Mouse (Mus musculus) G1E (cell line): ENCODE results near the gene Aknad1.

Experiments
- CTCF ChIP-seq: IDR thresholded peaks from 2 replicates; pipeline ENCODE4 v1.5.1; 2012; ENCODE audit warnings: low read depth, low read length, inconsistent platforms, mixed read lengths
- GATA1 ChIP-seq: IDR thresholded peaks from 2 replicates; pipeline ENCODE4 v1.6.1; 2012; ENCODE audit warnings: borderline replicate concordance, low read length, inconsistent platforms, mixed read lengths
- GATA2 ChIP-seq: IDR thresholded peaks from 2 replicates; pipeline ENCODE4 v1.6.1; 2012; ENCODE audit warnings: low read depth, low read length, inconsistent platforms, borderline replicate concordance
- POLR2AphosphoS5 ChIP-seq: IDR thresholded peaks from 2 replicates; pipeline ENCODE4 v1.6.1; 2012; ENCODE audit warnings: low read depth, low read length, inconsistent platforms; ENCODE audit not compliant: insufficient replicate concordance
- TAL1 ChIP-seq: conservative IDR thresholded peaks from 2 replicates; pipeline ENCODE4 v1.6.1; 2012; ENCODE audit warnings: low read depth, low read length, inconsistent platforms, mixed read lengths

DNA sequence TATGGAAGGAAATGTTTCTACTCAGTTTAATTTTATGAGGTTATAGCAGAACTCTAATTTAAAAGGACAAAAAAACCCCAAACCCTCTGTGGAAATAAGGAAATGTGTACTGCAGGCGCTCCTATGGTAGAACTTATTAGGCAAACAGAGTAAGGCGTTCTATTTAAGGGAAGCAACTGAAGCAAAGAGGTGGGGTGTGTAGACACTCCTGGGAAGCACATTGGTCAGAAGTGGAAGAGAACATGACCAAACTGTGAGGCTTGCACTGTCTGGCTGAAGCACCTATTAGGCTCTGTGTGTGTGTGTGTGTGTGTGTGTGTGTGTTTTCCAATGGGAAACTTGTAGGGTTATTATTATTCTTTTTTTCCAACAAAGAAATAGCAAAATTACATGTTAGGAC lies 20.1 kb upstream of the Aknad1 start:
- no peak for TF ChIP-seq CTCF
- no peak for TF ChIP-seq TAL1
- no peak for TF ChIP-seq GATA1
- TF ChIP-seq GATA2 = no peak
- TF ChIP-seq POLR2AphosphoS5 = no peak
